Mouse (Mus musculus) ZHBTc4 (cell line): ENCODE measurements around the gene Nipal1.

Experiments
- DNase-seq: peaks from one replicate; pipeline ENCODE4 v3.0.0-alpha.2; 2011; ENCODE audit warnings: low read depth, low spot score

Gene Nipal1

GRCm38 (mm10) chr5:72647418-72647907 is at the start of gene Nipal1:
Nipal1 (plus strand) TSS chr5:72647795.
- DNase-seq: peak; percentile 82

DNA sequence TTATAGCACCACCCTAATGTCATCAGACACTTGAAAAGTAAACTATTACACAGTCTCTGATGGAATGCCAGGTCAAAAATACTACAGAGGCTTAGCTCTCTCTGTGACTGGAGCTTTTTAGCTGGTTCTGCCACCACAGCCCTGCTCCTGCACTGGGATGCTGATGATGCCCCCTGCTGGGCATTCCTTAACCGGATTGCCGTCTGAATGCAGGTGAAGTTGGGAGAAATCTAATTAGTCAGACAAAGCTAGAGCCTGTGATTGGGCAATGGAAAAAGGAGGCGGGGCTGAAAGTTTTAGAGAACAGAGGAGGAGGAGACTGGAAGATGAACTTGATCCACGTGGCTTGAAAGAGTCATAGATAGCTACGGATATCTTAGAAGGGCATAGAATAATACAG is 46.6 kb upstream of the Nipal1 start:
- peak; percentile 91 for DNase-seq

- no peak for DNase-seq
Measured at GRCm38 (mm10) chr5:72603138-72603537, 44.5 kb upstream of the Nipal1 start.

DNA sequence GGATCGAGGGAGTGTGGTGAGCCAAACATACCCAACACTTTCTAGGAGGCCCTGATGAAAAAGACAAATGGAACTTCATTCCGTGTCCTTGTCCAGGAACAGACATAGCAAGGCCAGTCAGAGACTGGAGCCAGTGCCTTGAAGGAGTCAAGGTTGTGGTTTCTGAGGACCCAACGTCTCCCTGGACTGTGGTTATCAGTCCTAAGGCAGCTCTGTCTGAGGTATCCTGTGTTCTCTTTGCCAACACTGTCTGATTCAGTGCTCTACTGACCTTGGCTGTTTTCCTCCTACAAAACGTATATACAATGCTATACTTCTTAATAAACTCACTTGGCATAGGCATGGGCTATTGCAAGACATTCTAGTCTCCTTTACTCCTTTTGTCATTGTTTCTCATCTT is 30.2 kb upstream of the Nipal1 start:
- DNase-seq: no peak

DNA sequence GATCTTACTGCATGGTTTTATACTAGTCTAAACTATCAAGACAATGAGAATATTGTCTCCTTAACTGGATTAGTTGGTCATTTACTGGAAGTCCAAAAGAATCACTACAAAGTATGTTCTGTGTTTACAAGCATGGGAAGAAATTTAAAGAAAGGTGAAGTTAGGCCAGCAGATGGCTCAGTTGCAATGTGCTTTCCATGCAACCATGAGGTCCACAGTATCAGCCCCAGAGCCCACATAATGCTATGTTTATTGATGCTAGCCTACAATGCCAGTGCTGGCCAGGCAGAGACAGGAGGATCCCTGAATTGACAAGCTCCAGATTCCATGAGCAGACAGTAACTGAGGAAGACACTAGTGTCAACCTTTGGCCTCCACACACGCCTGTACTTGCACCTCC is 26.6 kb upstream of the Nipal1 start:
- no peak for DNase-seq

GRCm38 (mm10) chr5:72630026-72630425 is 17.6 kb upstream of the Nipal1 start:
- no peak for DNase-seq

GRCm38 (mm10) chr5:72634791-72635271 is 12.8 kb upstream of the Nipal1 start:
- no peak for DNase-seq

DNA sequence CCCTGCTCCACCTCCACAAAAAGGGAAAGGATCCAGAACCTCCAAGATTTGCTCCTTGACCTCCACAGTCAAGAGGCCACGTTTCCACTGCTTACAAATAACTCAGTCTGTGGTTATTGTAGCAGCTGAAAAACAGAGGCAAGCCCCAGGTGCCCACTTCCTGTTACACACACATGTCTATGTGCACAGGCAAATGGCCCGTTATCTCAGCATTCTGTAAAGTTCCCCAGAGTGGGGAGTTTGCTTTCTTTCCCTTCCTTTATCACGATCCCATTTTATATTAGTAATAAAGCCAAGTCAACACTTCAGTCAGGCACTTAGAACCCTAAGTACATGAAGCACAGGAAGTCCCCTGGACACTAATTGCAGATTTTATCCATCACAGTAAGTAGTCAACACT is 11.5 kb upstream of the Nipal1 start:
- no peak for DNase-seq

DNA sequence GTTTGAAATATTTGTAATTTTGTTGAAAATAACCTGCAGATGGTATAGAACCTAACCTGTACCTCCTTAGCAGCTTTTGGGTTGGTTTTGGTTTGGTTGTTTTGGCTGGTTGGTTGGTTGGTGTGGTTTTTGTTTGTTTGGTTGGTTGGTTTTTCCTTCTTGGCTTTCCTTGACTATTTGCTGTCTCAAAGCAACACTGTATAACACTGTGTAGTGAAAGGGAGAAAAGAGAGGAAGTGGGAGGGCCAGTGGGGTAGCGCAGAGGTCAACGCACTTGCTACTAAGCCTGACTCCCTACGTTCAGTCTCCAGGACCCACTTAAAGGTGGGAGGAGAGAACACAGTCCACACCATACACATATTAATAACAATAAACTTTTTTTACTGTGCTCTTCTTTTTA is 11.0 kb upstream of the Nipal1 start:
- no peak for DNase-seq

DNA sequence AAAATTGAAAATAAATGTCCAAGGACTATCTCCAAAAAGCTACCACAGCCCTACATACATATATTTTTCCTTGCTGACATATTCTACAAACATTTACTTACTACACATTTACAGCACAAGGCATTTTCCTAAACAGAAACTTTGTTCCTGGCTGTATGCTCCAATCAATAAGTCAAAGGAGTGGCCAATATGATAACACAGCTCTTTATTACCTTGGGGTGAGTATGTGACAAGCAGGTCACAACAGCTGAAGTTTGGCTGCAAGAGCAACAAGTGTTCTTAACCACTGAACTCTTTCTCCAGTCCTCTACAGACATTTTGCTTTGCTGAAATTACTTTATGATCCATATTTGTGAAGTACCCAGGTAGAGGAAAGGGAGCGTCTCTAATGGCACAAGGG is 7.5 kb upstream of the Nipal1 start:
- DNase-seq: no peak

DNA sequence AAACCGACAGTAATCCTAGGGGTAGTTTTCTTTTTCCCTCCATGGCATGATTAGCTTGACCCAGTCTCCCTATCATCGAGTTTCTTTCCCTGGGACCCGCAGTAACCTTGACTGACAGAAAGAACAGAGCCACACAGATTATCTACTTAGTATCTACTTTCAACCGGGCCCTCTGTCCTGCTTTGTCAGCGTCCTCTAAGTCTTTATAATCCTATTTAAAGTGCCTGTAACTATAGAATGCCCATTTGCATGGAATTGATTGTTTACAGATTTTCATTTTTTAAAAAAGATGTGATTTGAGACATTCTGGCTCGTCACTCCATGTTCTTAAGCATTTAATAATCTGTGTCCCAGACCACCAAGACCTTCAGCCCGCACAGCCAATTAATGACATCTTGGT is 3.9 kb upstream of the Nipal1 start:
- DNase-seq: no peak

- no peak for DNase-seq
Measured at GRCm38 (mm10) chr5:72644175-72644574, 3.4 kb upstream of the Nipal1 start, which contains the start of gene Cnga1. Cnga1 (minus strand) TSS chr5:72644275.

DNA sequence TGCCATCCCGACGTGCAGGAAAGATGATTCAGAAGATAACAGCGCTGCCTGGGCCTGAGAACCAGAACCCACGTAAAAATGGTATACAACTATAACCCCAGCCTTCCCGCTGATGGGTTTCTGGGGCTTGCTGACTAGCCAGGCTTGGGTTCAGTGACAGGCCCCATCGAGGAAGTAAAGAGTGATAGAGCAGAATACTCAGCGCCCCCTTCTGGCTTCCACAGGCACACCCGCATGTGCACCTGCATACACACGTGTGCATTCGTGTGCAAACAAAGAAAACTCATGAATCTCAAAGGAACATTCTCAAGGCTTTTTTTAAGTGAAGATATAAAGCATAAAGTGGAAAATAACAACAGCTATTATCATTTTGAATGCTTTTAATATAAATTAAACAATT is 1.5 kb upstream of the Nipal1 start:
- DNase-seq: peak; percentile 57

GRCm38 (mm10) chr5:72646996-72647395 is 599 bp upstream of the Nipal1 start:
- DNase-seq: no peak

GRCm38 (mm10) chr5:72647958-72648595 is 482 bp downstream of the Nipal1 start:
- peak; percentile 75 for DNase-seq

DNA sequence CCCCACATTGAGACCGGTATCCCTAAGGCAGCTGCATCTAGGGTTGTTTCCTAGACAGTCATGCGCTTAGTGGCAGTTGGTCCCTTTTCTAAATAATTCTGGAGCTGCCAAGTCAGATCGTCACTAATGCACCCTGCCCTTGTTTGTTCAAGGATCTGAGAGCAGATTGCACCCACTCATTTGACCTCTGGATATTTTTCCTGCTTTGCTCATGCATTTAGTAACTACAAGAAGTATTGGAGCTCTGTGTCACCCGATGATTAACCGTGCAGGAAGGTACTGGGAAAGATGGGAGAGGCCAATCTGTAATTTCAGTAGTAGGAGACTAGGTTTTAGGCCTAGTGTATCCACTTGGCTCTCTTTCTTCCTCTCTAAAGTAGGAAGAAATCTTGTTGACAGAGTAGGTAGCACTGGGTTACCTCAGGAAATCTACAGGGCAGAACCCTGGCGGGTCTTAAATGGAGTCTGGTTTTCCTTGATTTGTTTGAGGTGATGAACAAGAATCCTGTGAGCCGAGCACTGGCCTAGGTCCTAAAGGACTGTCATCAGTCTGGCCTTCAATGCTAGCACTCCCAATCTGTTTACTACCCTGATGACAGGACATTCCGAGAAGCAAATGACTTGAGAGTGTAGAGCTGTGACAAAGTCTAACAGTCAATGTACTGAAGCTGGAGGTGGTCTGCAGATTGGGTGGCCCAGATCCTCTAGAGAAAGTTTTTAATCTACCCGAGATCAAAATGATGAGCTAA is 1.6 kb downstream of the Nipal1 start:
- DNase-seq: no peak

DNA sequence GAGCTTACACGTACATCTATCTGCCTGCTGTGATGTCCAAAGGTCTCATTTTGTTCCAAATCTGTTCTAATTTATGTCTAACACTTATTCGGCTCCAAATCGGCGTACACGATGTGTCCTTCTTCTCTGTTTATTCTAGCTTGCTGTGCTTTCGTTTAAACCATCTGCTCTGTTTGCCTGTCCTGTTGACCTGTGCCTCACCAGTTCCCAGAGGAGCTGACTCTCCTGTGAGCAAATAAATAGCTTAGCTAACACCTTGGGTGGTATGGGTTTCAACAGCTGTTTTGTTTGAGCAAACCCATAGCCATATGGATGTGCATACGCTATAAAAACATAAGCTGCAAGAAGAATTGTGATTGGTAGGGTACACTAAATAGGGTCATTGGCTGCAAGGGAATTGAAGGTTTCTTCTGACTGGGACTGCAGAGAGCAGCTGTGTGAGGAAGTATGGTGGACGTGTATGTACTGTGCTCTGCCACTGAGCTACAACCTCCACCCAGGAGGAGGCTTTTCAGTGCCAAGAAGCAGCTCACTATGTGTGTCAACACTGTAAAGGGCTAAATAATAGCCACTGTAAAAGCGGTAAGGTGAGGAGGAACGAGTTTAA is 5.6 kb downstream of the Nipal1 start:
- DNase-seq: no peak

DNA sequence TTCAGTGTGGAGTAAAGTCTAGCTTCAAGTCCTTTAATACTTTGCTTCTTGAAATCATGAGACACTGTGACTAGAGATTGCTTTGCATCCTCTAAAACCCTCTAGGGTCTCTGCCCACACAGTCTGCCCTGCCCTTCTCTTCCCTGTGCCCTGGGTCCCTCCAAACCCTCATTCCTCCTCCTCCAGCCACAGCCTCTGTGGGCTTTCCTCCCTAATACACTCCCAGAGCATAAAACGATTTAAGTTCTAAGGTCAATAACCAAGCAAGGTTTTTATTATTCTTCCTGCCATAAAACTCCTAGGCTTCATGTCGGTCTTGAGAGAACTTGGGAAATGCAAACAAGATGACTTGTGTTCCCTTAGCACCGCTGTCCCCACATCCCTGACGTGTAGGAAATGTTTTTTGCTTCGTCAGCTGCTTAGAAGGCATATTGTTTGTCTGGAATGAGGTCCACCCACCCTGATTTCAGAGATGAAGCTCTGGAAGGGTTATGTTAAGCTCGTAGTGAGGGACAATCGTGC is 8.7 kb downstream of the Nipal1 start:
- no peak for DNase-seq

GRCm38 (mm10) chr5:72658375-72658774 is 10.8 kb downstream of the Nipal1 start:
- DNase-seq: no peak

DNA sequence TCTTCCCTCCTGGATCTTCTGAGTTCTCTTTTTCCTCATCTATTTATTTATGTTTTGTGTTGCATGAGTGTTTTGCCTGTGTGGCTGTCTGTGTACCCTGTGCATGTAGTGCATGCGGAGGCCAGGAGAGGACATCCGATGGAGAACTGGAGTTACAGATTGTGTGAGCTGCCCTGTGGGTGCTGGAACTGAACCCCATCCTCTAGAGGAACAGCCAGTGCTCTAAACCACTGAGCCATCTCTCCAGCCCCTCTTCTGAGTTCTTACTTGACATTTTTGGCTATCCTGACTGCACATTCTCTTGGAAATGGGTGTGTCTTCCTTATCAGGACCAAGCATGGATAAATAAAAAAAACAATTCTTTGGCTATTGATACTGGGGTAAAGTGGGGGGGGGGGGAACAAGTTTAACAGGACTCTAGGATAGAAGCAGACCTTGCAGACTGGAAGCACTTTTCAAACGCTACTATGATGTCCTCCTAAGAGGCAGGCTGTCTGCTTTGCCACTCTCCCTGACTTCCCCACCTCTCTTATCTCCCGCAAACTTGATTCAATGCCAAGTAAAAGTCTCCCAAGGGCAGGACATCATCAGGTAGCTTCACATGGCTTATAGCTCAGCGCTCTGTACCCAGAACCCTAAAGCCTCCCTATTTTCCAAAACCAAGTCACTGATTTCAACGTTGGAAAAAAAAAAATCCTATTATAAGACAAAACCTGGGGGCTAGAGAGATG is 13.6 kb downstream of the Nipal1 start:
- DNase-seq: no peak

DNA sequence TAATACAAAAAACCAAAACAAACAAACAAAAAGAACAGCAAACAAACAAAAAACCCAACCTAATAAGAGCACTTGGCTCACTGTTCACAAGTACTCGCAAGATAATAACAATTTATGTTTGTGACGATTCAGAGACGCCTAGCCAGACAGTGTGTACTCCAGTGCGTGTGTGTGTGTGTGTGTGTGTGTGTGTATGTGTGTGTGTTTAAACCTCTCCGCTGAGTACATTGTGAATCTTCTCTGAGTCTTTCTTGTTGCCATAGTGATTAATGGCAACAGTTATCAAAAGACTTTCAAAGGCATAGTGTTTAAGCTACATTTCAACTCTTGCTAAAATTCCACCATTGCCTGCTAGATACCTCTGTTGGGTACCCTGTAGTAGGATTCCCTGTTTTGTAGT is 16.5 kb downstream of the Nipal1 start:
- no peak for DNase-seq

DNA sequence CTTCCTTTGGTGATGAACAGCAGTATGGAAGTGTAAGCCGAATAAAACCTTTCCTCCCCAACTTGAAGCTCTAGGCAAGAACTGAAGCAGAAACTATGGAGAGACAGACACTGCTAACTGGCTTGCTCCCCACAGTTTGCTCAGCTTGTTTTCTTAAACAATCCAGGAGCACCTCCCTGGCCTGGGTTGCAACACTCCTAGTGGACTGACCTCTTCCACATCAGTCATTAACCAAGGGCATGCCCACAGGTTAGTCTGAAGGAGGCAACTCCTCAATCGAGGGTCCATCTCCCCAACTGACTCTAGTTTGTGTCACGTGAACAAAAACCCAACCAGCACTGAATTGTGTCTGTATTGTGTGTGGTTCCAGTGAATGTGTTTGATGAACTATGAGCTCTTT is 17.3 kb downstream of the Nipal1 start:
- DNase-seq: no peak
